Mouse (Mus musculus) midbrain, postnatal 0 days (tissue): ENCODE results near the gene Kcnd3. TPM values are rescaled to one million over a fixed set of nuclear protein-coding genes. Genes with fewer than 3 reads are reported as not detected.

Experiments used
- ATAC-seq: fragments of 200-750 bp; cut with Nextera tagmentation; 2 replicates; pipeline ENCODE4 v1.8.0; 2017; ENCODE audit warnings: moderate number of reproducible peaks, mild to moderate bottlenecking, moderate TSS enrichment, moderate library complexity; ENCODE audit not compliant: low FRiP score
- DNase-seq: peaks from one replicate; pipeline ENCODE4 v3.0.0-alpha.2; 2015; ENCODE audit warnings: low spot score
- H3K27ac ChIP-seq: fragments of 300-500 bp; sonication (generic); 2 replicates; pipeline ENCODE4 v1.5.1; 2014; ENCODE audit warnings: low read depth, mild to moderate bottlenecking, low read length, mixed read lengths
- H3K27me3 ChIP-seq: fragments of 300-500 bp; sonication (generic); 2 replicates; pipeline ENCODE4 v1.6.1; 2014; ENCODE audit warnings: low read length, control low read depth, mixed read lengths; ENCODE audit not compliant: insufficient read depth
- H3K36me3 ChIP-seq: fragments of 300-500 bp; sonication (generic); 2 replicates; pipeline ENCODE4 v1.6.1; 2014; ENCODE audit warnings: low read length, control low read depth, mixed read lengths; ENCODE audit not compliant: insufficient read depth
- H3K4me1 ChIP-seq: fragments of 300-500 bp; sonication (generic); 2 replicates; pipeline ENCODE4 v1.6.1; 2014; ENCODE audit warnings: mild to moderate bottlenecking, control low read depth, antibody characterized with exemption, low read length, mixed read lengths; ENCODE audit not compliant: insufficient read depth
- H3K4me2 ChIP-seq: fragments of 300-500 bp; sonication (generic); 2 replicates; pipeline ENCODE4 v1.6.1; 2014; ENCODE audit warnings: low read depth, mild to moderate bottlenecking, low read length, mixed read lengths; ENCODE audit not compliant: poor library complexity, severe bottlenecking
- H3K4me3 ChIP-seq: fragments of 300-500 bp; sonication (generic); 2 replicates; pipeline ENCODE4 v1.5.1; 2014; ENCODE audit warnings: low read depth, mild to moderate bottlenecking, low read length, moderate library complexity
- H3K9ac ChIP-seq: fragments of 300-500 bp; sonication (generic); replicated peaks from 2 replicates; pipeline ENCODE4 v1.6.1; 2014; ENCODE audit warnings: mild to moderate bottlenecking, low read length, moderate library complexity, mixed read lengths; ENCODE audit not compliant: poor library complexity, severe bottlenecking
- H3K9me3 ChIP-seq: fragments of 300-500 bp; sonication (generic); 2 replicates; pipeline ENCODE4 v1.6.1; 2016; ENCODE audit warnings: low read length, control low read depth
- CTCF ChIP-seq: IDR thresholded peaks from 2 replicates; pipeline ENCODE4 v1.5.1; 2016; ENCODE audit warnings: antibody characterized with exemption, mild to moderate bottlenecking
- WGBS: fragments of 180-500 bp; shearing (Covaris S2); extraction: QIAGEN DNeasy Blood & Tissue Kit; methylation state at CpG from one replicate; pipeline ENCODE4 v1.1.7; 2014; 5-methylcytosine and 5-hydroxymethylcytosine counted together
- polyA plus RNA-seq: library from polyadenylated mRNA; unstranded; fragments of >200 nt; fragmentation: Nextera tagmentation; extraction: Ambion mirVana; gene quantifications from 2 replicates; pipeline ENCODE4 v1.2.1, GENCODE M21; 2015
- total RNA-seq: library from RNA; depleted of rRNA; stranded (reverse); fragments of >200 nt; gene quantifications from 2 replicates; pipeline ENCODE4 v1.2.3, GENCODE M21; 2014

Gene Kcnd3
- total and polyA plus RNA-seq, 2 experiments from 2014 or later = 10.6 to 80.5 TPM

GRCm38 (mm10) chr3:105633021-105633420, 180.9 kb downstream of the Kcnd3 start:
- DNase-seq (no peak), ATAC-seq (no peak)
- Histone ChIP-seq H3K27ac (no peak overlapping the region), H3K27me3 (no peaks in the 10 kb centered on the region), H3K9ac (no peak overlapping the region), H3K4me1 (no peaks in the 10 kb centered on the region), H3K9me3 (no peaks in the 10 kb centered on the region), H3K4me2 (no peak overlapping the region), H3K36me3 (no peaks in the 10 kb centered on the region), H3K4me3 (no peak overlapping the region)
- 72% methylated on average over 3 of the region's 3 CpGs for WGBS
- TF ChIP-seq CTCF = no peak

DNA sequence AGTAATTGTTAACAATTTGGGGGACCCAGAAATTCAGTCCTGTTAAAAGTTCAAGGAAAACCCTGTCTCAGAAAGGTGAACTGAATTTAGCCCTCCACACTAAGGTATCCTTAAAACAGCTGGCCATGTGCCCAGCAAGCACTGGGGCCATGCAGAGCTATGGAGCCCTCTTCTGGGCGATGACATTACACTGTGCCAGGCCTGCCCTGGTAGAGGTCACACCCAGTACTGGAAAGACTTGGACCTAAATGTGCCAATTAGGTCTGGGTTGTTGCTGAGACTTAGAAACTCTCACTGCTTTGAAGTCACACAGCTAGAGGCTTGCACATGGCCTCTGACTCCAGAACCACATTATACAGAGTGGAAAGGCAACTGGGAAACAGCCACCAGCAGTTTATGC, 190.1 kb downstream of the Kcnd3 start:
- Histone ChIP-seq H3K36me3 (no peaks in the 10 kb centered on the region), H3K27ac (no peak overlapping the region), H3K9me3 (no peaks in the 10 kb centered on the region), H3K4me1 (no peaks in the 10 kb centered on the region), H3K4me2 (no peak overlapping the region), H3K9ac (no peak overlapping the region), H3K27me3 (no peaks in the 10 kb centered on the region), H3K4me3 (no peak overlapping the region)
- DNase-seq (peak; percentile 69), ATAC-seq (peak; percentile 52; the same call in 1 of the 2 replicates)
- TF ChIP-seq CTCF = peak; percentile 69
- WGBS = 55% methylated on average over 1 of the region's 1 CpGs

DNA sequence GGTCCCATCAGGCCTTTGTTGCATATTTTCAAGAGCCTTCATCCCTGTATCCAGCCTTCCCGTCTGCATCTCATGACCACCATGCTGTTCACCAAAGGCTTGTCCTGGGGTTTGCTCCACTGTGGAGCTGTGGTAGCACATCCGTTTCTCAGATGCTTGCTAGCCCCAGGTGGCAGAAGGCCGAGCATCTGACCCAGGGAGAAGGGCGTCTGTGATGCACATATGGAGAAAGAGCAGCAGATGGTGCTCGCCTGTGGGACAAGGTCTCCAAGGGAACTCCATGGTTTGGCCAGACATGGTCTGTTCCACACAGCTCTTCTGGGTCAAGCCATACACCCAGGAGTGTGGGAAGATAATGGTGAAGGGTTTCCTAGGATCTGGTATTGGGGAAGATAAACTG, 191.4 kb downstream of the Kcnd3 start:
- Histone ChIP-seq H3K27ac (no peak overlapping the region), H3K4me1 (no peaks in the 10 kb centered on the region), H3K4me2 (no peak overlapping the region), H3K27me3 (no peaks in the 10 kb centered on the region), H3K9me3 (no peaks in the 10 kb centered on the region), H3K9ac (no peak overlapping the region), H3K36me3 (no peaks in the 10 kb centered on the region), H3K4me3 (no peak overlapping the region)
- DNase-seq (no peak), ATAC-seq (no peak)
- WGBS = 76% methylated on average over 5 of the region's 5 CpGs
- TF ChIP-seq CTCF = no peak

GRCm38 (mm10) chr3:105648889-105649567, 196.9 kb downstream of the Kcnd3 start:
- no peak overlapping the region for H3K4me2 ChIP-seq
- H3K36me3 ChIP-seq = no peaks in the 10 kb centered on the region
- no peaks in the 10 kb centered on the region for H3K27me3 ChIP-seq
- TF ChIP-seq CTCF = peak; percentile 41
- DNase-seq = no peak
- no peaks in the 10 kb centered on the region for H3K9me3 ChIP-seq
- no peak overlapping the region for H3K9ac ChIP-seq
- H3K27ac ChIP-seq = no peak overlapping the region
- 67% methylated on average over 8 of the region's 8 CpGs for WGBS
- H3K4me1 ChIP-seq = no peaks in the 10 kb centered on the region
- peak; percentile 24; the same call in 1 of the 2 replicates for ATAC-seq
- no peak overlapping the region for H3K4me3 ChIP-seq

DNA sequence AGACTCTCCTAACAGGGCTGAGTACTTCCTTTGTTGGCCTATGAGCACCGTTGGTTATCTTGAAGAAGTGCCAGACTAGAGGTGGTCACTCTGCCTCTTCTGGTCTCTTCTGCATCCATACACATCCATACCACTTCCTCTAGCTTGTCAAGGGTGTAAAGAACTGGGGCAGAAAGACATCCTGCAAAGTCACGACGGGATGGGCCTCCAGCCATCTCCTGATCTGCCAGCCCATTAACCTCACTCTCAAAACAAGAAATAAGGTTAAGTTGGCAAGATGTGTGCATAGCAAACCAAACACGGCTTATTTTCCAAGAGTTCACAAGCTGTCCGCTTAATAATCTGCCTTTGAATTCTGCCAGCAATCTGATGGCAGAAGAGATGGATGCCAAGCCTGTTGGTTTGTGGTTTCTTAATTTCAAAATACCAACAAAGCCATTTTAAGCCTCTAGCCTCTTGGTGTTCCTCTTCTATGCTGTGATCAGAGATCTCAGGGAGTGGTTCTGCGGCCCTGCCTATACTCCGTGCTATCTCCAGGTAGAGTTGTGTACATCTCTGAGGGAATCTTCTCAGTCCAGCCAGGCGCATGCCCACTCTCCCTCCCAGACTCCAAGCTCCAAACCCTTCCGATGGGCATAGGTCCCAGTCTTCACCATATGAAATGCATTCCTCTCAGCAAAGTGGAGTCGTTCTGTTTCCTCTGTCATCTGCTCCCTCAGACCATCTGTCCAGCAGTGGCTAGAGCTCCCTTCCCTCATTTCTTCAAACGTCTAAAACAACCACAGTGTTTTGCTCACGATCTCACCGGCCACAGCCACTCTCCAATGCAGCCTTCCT, 201.6 kb downstream of the Kcnd3 start:
- Histone ChIP-seq H3K36me3 (no peaks in the 10 kb centered on the region), H3K27ac (no peak overlapping the region), H3K4me3 (no peak overlapping the region), H3K4me1 (no peaks in the 10 kb centered on the region), H3K9ac (no peak overlapping the region), H3K9me3 (no peaks in the 10 kb centered on the region), H3K27me3 (no peaks in the 10 kb centered on the region), H3K4me2 (no peak overlapping the region)
- no peak for ATAC-seq
- 87% methylated on average over 13 of the region's 13 CpGs for WGBS
- peak; percentile 60 for DNase-seq
- TF ChIP-seq CTCF = no peak

DNA sequence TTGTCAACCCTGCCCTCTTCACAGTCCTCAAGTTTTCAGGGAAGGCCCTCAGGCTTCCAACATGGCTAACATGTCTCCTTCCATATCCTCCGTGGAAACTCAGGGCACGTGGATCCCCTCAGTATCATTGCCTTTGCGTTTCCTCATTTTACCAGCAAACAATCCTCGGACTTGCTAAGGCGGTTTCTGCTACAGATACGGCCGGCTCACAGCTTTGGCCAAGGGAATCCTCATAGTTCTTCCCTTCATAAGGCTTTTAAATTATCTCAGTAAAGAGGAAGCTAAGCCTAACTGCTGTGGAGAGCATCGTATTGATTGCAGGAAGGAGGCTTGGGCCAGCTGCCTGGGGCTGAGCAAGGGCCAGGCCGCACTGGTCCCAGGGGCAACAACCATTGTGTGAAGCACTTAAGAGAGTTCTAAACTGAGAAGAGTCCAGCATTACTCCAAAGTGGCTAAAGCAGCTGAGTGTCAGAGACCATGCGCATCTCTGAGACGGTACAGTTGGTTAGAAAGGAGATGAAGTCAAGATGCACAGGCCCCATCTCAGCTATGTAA, 203.0 kb downstream of the Kcnd3 start:
- WGBS = 94% methylated on average over 11 of the region's 11 CpGs
- no peak for DNase-seq
- no peak for ATAC-seq
- no peak for TF ChIP-seq CTCF
- Histone ChIP-seq H3K4me3 (no peak overlapping the region), H3K36me3 (no peaks in the 10 kb centered on the region), H3K27me3 (no peaks in the 10 kb centered on the region), H3K27ac (no peak overlapping the region), H3K4me2 (no peak overlapping the region), H3K4me1 (no peaks in the 10 kb centered on the region), H3K9ac (no peak overlapping the region), H3K9me3 (no peaks in the 10 kb centered on the region)
